Mouse (Mus musculus): ENCODE measurements around the gene Msh4.
"Not testable (repeated sequence)": the region's sequence is repeated elsewhere in the genome, so short reads cannot be mapped to it uniquely, and the experiment has no call there.

Msh4 gene

GRCm38 (mm10) chr3:153849368-153850015 is 56.4 kb downstream of the Msh4 start:
- DNase-seq (ENCODE audit: low spot score): no peak

DNA sequence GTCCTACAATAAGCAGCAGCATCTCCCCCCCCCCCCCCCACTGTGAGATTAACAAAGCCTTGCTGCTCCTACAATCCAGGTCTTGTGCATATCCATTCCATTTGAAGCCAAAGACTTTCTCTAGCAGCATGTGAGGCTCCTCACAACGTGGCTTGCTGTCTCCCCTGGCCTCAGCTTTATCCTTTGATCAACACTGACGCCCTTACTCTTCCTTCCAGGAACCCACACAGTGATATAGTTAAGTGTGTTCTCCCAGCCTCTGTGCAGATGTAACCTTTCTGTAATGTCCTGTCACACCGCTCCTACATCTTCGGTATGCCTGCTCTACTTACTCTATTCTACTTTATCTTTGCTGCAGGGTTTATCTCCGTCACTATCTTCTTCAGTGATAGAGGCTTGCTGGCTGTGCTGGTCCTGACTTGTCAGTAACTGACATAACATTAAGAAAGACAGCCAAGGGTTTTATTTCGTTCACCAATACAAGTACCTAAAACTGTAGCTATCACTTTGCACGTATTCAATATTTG is 58.7 kb downstream of the Msh4 start:
- no peak for DNase-seq (ENCODE audit: low spot score)

DNA sequence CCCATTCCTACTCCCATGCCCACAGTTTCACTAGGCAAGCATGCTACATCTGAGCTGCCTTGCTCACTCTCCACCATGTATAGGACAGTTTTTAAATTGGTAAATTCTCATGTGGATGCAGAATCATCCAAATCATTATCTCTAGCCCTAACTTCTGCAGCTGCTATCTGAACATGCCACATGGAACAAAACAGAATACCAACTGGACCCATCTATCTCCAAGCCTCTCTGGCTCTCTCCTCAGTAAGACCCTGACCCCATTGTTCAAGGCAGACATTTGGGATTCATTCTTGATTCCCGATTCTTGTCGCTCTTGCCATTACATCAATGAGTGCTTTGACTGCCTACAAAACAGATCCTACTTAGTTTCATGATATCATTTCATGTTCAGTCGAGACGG is 59.8 kb downstream of the Msh4 start:
- DNase-seq (ENCODE audit: low spot score): no peak

DNA sequence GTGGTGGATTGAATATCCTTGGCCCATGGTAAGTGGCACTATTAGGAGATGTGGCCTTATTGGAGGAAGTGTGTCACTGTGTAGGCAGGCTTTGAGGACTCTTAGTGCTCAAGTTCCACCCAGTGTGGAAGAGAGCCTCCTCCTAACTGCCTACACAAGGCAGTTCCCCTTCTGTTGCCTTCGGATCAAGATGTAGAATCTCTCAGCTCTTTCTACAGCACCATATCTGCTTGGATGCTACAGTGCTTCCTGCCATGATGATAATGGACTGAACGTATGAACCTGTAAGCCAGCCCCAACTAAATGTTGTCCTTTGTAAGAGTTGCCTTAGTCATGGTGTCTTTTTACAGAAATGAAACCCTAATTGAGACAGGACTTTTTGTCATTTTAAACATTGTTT is 60.4 kb downstream of the Msh4 start:
- DNase-seq (ENCODE audit: low spot score): no peak

GRCm38 (mm10) chr3:153844757-153845156 is 61.2 kb downstream of the Msh4 start:
- DNase-seq (ENCODE audit: low spot score): no peak

GRCm38 (mm10) chr3:153844030-153844429 is 61.9 kb downstream of the Msh4 start, which contains the start of gene Asb17:
Gene Asb17, plus strand, starts transcription at chr3:153844209.
- no peak for DNase-seq (ENCODE audit: low spot score)

DNA sequence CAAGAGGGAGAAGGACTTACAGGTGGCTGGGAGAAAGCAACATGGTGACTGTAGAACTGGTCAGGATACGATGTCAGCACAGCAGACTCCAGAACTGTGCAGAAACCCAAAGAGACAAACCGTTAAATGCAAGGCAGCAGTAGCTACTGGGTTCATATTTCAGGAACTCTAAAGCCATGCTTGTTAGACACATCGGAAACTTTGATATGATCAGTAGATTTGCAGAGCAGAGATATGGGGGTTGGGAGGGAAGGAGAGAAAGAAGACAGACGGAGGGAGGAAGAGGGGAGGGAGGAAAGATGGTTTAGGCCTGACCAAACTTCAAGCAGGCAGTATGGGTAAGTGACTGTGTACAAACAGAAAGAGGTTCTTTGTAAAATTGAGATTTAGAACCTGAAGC is 68.3 kb downstream of the Msh4 start:
- DNase-seq (ENCODE audit: low spot score): no peak

- DNase-seq (ENCODE audit: low spot score): no peak
Measured at GRCm38 (mm10) chr3:153836316-153836715, 69.6 kb downstream of the Msh4 start.

GRCm38 (mm10) chr3:153835455-153836086 is 70.4 kb downstream of the Msh4 start:
- DNase-seq (ENCODE audit: low spot score): peak; percentile 62

DNA sequence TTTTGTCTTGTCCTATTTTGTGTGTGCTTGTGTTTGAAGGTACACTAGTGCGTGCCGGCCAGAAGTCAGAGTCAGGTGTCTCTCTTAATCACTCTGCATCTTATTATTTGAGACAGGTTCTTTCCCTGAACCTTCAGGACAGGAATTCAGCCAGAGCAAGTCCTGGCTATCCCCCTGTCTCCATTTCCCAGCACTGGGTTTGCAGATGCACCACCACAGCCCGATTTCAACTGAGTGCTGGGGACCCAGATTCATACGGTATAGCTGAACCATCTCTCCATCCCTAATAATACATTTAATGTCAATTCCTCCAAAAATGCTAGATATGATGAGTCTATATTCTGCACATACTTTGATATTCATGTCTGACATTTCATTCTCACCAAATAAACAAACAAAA is 71.9 kb downstream of the Msh4 start:
- DNase-seq (ENCODE audit: low spot score): no peak

DNA sequence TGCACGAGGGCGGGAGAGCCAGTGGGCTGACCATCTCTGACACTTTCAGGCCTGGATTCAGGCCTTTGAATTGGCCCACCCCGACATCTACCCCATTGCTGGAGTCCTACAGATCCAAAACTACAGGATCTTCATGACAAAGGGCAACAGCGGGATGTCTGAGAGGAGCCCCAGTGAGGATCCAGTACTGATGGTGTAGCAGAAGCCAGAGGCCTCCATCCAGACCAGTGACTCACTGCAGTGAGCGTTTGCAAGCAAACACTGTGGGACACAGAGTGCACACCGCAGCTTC is 73.3 kb downstream of the Msh4 start:
- no peak for DNase-seq (ENCODE audit: low spot score)

- DNase-seq (ENCODE audit: low spot score): no peak
Measured at GRCm38 (mm10) chr3:153831873-153832653, 73.9 kb downstream of the Msh4 start.

DNA sequence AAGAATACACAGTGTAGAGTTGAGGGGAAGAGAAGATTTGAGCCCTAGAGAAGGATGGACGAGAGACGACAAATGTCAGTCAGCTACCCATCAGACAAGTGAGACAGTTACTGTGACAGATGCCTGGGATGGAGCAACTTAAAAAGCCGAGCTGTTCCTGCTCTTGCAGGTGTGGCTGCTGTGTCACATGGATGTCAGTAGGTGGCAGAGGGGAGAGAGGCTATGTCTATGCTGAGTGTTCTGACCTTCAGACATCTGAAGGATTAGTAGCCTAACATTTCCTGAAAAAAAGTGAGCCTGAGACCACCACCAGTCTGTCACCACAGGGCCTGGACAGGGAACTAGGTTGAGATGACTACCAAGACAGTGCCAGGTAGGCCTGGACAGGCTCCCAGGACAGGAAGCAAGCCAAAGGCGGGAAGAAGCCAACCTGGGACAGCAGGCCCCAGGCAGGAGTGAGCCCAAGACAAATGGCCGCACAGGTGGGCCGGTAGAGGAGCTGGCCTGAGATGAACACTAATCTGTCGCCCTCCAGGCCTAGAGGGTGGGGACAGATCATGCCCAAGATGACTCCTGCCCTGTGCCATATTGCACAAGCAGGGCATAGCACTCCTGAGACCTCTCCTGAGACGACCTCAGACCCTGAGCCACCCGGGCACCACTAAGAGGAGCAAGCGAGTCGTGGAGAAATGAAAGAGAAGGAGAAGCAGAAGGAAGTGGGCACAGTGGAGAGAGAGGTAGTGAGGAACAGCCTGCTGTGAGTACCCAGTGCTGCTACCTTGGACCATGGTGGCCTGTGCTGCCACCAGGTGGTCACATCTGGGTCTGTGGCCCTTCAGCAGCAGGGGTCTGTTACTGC is 74.7 kb downstream of the Msh4 start:
- peak; percentile 10 for DNase-seq (ENCODE audit: low spot score)

GRCm38 (mm10) chr3:153829788-153830187 is 76.2 kb downstream of the Msh4 start:
- not testable (repeated sequence) for DNase-seq (ENCODE audit: low spot score)

GRCm38 (mm10) chr3:153826616-153827015 is 79.3 kb downstream of the Msh4 start:
- DNase-seq (ENCODE audit: low spot score): no peak

- DNase-seq (ENCODE audit: low spot score): no peak
Measured at GRCm38 (mm10) chr3:153825197-153825596, 80.7 kb downstream of the Msh4 start.

DNA sequence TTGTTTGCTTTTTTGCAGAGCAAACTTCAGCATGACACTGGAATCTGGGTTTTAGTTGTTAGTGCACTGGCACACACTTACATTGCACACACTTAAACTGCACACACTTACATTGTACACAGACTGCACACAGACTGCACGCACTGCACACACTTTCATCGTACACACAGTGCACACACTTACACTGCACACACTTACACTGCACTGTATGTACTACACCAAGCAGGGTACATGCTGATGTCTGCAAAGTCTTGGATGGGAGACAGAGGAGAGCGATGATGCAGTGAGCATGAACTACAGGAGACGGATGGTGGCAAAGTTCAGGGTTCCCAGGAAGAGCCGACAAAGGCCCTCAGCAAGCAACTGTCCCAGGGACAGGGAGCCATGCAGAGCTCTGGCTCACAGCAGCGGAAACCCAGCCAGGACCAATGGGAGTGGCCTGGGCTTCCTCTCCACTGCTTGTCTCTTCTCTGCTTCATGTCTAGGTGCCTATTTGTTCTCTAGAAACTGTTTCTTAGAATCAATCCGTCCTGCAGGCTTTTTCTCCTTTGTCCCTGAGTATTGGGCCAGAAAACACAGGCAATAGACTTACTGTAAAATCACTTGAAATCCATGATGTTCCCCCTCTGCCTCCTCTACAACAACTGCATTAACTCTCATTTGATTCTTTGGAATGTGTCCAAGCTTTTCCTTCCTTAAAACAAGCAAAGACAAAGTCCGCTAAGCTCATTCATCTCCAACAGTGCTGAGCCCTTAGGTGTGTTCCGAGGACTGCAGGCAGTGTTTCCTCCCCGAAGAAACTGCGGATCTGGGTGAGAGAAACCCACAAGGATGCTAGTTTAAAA is 82.0 kb downstream of the Msh4 start:
- DNase-seq (ENCODE audit: low spot score): no peak

GRCm38 (mm10) chr3:153819438-153819837 is 86.5 kb downstream of the Msh4 start:
- DNase-seq (ENCODE audit: low spot score): no peak

DNA sequence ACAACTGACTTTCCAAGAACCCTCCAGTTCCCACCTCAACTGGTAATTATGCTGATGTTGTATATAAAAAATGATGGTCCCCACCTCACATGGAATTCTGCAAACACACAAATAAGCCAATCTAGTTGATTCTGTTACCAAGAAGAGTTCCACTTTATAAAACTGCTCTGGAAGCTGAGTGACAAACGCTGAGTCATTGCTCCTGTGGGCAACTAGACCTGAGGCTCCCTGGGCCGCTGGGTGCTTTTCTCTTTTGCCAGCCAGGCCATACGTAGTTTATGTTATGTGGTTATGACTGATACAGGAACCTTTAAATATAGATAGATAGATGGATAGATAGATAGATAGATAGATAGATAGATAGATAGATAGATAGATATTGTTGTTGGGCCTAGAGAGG is 87.2 kb downstream of the Msh4 start:
- DNase-seq (ENCODE audit: low spot score): no peak

- no peak for DNase-seq (ENCODE audit: low spot score)
Measured at GRCm38 (mm10) chr3:153817376-153817890, 88.5 kb downstream of the Msh4 start.

GRCm38 (mm10) chr3:153814026-153814425 is 91.9 kb downstream of the Msh4 start:
- DNase-seq (ENCODE audit: low spot score): no peak

All from MN1 (cell line).